Mouse (Mus musculus): Measurements from ENCODE around the gene 9330182L06Rik. TPM values are rescaled to one million over a fixed set of nuclear protein-coding genes. Genes with fewer than 3 reads are reported as not detected.

The 9330182L06Rik gene
- 4.2 and 4.7 TPM in 2 replicates for polyA plus RNA-seq (2014; fragmentation: Nextera tagmentation; extraction: Ambion mirVana)

DNA sequence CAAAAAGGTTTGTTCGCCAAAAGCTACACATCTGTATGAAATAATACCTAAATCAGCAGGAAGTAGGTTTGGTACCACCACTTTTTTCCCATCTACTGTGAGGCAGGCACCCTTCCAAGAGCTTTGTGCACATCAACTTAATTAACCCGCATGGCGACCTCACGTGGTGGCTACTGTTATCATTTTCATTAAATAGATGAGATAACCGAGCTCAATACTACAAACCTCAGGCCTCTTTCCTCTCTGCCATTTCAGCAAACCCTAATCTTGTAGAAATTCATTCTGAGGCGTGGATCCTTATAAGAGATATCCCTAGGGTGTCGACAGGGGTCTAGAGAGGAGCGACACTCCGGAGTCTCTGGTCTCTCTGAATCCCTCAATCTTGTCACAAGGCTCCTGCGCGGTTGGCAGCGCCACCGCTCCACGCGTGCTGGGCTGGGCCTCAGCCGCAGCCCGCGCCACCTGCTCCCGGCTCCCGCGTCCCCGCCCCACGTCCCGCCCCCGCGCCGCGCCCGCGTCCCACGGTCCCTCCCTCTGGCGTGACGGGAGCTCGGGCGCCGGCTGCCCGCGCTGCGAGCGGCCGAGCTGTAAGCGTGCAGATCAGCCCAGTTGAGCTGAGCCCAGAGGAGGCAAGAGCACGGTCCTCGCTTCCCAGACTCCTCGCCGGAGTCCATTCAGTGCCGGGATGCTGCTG, at the start of gene 9330182L06Rik:
9330182L06Rik (plus strand) TSS at position 533 of the 694 bp plus-strand sequence.
- Histone ChIP-seq H3K4me3 (ENCODE audit: low read depth, low read length) (peak within 1 kb of the TSS; percentile 61), H3K27me3 (replicated peaks; ENCODE audit: control insufficient read depth, insufficient read depth, low read length) (peaks cover 12% of the 10 kb centered on the region; the same call in 1 of the 2 replicates), H3K4me1 (replicated peaks; ENCODE audit: control insufficient read depth, insufficient read depth, low read length) (no peaks in the 10 kb centered on the region), H3K4me2 (ENCODE audit: low read length) (peak within 1 kb of the TSS; percentile 74), H3K9me3 (ENCODE audit: control insufficient read depth, low read length) (no peaks in the 10 kb centered on the region), H3K36me3 (ENCODE audit: control insufficient read depth, insufficient read depth, low read length) (no peaks in the 10 kb centered on the region), H3K27ac (ENCODE audit: low read depth) (no peak within 1 kb of the TSS), H3K9ac (ENCODE audit: low read length) (peak within 1 kb of the TSS; percentile 59)
- DNase-seq (ENCODE audit: low spot score) (peak; percentile 79), ATAC-seq (replicated peaks; ENCODE audit: low FRiP score, low TSS enrichment, low read depth) (peak; percentile 90)
- 1% methylated on average over 47 of the region's 47 CpGs for WGBS

DNA sequence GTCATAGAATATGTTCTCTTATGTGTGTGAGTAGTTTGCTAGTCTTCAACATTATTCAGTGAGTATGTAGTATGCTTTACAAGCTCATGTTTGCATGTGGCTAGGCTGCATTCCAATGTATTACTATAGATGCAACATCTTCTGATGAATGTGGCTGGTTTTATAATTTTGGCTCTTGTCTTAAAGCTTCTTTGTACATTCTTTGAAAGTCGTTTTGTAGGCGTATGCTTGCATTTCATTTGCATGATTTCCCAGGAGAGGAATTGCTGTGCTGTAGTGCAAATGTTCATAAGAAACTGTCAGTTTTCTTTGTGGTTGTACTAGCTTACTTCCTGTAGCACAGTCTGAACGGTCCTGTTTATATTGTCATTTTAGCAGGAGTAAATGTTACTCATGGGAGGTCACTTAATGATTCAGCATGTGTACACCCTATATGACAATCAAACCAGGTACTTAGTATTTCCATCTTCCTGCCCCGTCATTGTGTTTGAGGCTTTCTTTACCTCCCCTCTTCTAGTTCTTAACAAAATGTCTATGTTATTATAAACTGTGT, 38.4 kb upstream of the 9330182L06Rik start:
- DNase-seq (ENCODE audit: low spot score), result no peak
- ATAC-seq (replicated peaks; ENCODE audit: low FRiP score, low TSS enrichment, low read depth), result no peak
- no peak overlapping the region for H3K27ac ChIP-seq (ENCODE audit: low read depth)
- H3K4me3 ChIP-seq (ENCODE audit: low read depth, low read length), result no peak overlapping the region
- H3K36me3 ChIP-seq (ENCODE audit: control insufficient read depth, insufficient read depth, low read length), result no peaks in the 10 kb centered on the region
- H3K9me3 ChIP-seq (ENCODE audit: control insufficient read depth, low read length), result no peaks in the 10 kb centered on the region
- H3K27me3 ChIP-seq (replicated peaks; ENCODE audit: control insufficient read depth, insufficient read depth, low read length), result no peaks in the 10 kb centered on the region
- 67% methylated on average over 4 of the region's 4 CpGs for WGBS
- H3K9ac ChIP-seq (ENCODE audit: low read length), result no peak overlapping the region
- H3K4me1 ChIP-seq (replicated peaks; ENCODE audit: control insufficient read depth, insufficient read depth, low read length), result no peaks in the 10 kb centered on the region
- no peak overlapping the region for H3K4me2 ChIP-seq (ENCODE audit: low read length)

DNA sequence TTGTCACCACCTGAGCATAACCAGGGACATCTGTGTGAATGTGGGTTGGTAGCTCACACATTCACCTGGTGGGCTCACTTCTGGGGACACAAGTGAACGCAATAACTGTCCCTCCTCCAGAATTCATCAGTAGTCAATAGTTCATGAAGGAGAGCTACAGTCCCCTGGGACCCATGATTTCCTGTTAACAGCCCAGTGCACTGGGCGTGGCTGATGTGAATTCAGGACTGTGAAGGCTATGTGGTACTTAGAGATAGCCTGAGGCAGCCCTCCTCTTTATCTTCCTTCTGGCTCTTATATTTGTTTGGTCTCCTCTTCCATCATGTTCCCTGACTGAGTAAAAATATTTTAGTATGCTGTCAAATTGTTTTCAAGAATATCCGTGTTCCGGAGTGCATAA, 1.6 kb upstream of the 9330182L06Rik start:
- no peak for ATAC-seq (replicated peaks; ENCODE audit: low FRiP score, low TSS enrichment, low read depth)
- Histone ChIP-seq H3K4me1 (replicated peaks; ENCODE audit: control insufficient read depth, insufficient read depth, low read length) (no peaks in the 10 kb centered on the region), H3K27me3 (replicated peaks; ENCODE audit: control insufficient read depth, insufficient read depth, low read length) (peaks cover 12% of the 10 kb centered on the region; the same call in 1 of the 2 replicates), H3K9me3 (ENCODE audit: control insufficient read depth, low read length) (no peaks in the 10 kb centered on the region), H3K4me2 (ENCODE audit: low read length) (no peak overlapping the region), H3K4me3 (ENCODE audit: low read depth, low read length) (no peak overlapping the region), H3K27ac (ENCODE audit: low read depth) (no peak overlapping the region), H3K36me3 (ENCODE audit: control insufficient read depth, insufficient read depth, low read length) (no peaks in the 10 kb centered on the region), H3K9ac (ENCODE audit: low read length) (no peak overlapping the region)
- DNase-seq (ENCODE audit: low spot score), result no peak
- WGBS, result 68% methylated on average over 4 of the region's 4 CpGs

DNA sequence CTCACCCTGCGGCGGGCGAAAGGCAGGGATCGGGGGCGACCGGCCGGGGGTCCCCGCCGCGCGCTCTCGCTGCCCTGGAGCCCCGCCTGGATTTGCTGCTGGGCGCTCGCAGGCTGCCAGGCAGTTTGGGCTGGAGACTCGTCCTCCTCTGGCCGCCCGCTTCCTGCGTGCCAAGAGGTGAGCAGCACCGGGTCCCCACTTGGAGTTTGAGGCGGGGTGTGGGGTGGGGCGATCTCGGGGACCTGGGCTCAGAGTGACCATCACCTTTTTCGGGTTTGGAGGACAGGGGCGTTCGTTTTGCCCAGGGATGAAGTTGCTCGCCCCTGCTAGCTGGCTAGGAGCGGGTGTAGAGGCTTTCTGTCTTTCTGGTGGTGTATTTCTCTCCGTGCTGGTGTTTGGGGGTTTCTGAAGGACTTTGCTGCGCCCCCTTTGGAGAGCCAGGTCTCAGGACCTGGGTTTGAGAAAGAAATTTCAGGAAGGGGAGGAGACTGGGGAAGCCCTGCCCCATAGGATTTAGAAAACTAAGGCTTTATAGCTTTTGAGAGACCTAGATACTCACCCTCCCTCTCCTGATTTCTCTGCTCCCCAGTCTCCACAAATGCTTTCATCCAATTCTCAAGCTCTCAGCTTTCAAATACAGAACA, 484 bp downstream of the 9330182L06Rik start:
- peak; percentile 77 for DNase-seq (ENCODE audit: low spot score)

DNA sequence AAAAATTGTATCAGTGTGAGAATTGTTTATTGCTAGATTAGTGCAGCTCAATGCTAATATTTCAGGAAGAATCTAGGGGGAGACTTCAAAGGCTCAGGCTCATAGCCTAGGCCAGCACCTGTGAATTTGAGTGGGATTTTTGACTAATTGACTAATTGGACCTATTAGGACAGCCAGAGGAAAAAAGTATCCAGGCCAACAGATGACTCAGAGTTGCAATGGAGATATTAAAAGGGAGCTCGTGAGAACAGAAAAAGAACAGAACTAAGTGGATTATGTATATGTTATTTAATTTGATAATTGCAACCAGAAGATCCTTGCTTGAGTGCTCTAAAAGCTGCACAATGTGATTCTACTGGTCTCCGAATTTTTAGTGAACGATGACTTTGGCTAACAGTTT, 3.7 kb downstream of the 9330182L06Rik start:
- DNase-seq (ENCODE audit: low spot score), result no peak
- no peaks in the 10 kb centered on the region for H3K36me3 ChIP-seq (ENCODE audit: control insufficient read depth, insufficient read depth, low read length)
- no peaks in the 10 kb centered on the region for H3K9me3 ChIP-seq (ENCODE audit: control insufficient read depth, low read length)
- no peak for ATAC-seq (replicated peaks; ENCODE audit: low FRiP score, low TSS enrichment, low read depth)
- no peak overlapping the region for H3K27ac ChIP-seq (ENCODE audit: low read depth)
- 81% methylated on average over 3 of the region's 3 CpGs for WGBS
- H3K4me2 ChIP-seq (ENCODE audit: low read length), result no peak overlapping the region
- H3K4me1 ChIP-seq (replicated peaks; ENCODE audit: control insufficient read depth, insufficient read depth, low read length), result no peaks in the 10 kb centered on the region
- H3K27me3 ChIP-seq (replicated peaks; ENCODE audit: control insufficient read depth, insufficient read depth, low read length), result peaks cover 4% of the 10 kb centered on the region; the same call in 1 of the 2 replicates
- no peak overlapping the region for H3K4me3 ChIP-seq (ENCODE audit: low read depth, low read length)
- no peak overlapping the region for H3K9ac ChIP-seq (ENCODE audit: low read length)

More for the DNA sequence above, 484 bp downstream of the 9330182L06Rik start:
- peaks cover 12% of the 10 kb centered on the region; the same call in 1 of the 2 replicates for H3K27me3 ChIP-seq (replicated peaks; ENCODE audit: control insufficient read depth, insufficient read depth, low read length)
- H3K4me3 ChIP-seq (ENCODE audit: low read depth, low read length), result peak overlapping the region; percentile 61
- no peaks in the 10 kb centered on the region for H3K9me3 ChIP-seq (ENCODE audit: control insufficient read depth, low read length)
- ATAC-seq (replicated peaks; ENCODE audit: low FRiP score, low TSS enrichment, low read depth), result peak; percentile 73
- H3K27ac ChIP-seq (ENCODE audit: low read depth), result no peak overlapping the region
- peak overlapping the region; percentile 74 for H3K4me2 ChIP-seq (ENCODE audit: low read length)
- H3K4me1 ChIP-seq (replicated peaks; ENCODE audit: control insufficient read depth, insufficient read depth, low read length), result no peaks in the 10 kb centered on the region
- no peaks in the 10 kb centered on the region for H3K36me3 ChIP-seq (ENCODE audit: control insufficient read depth, insufficient read depth, low read length)
- H3K9ac ChIP-seq (ENCODE audit: low read length), result peak overlapping the region; percentile 59
- WGBS, result 1% methylated on average over 30 of the region's 30 CpGs

DNA sequence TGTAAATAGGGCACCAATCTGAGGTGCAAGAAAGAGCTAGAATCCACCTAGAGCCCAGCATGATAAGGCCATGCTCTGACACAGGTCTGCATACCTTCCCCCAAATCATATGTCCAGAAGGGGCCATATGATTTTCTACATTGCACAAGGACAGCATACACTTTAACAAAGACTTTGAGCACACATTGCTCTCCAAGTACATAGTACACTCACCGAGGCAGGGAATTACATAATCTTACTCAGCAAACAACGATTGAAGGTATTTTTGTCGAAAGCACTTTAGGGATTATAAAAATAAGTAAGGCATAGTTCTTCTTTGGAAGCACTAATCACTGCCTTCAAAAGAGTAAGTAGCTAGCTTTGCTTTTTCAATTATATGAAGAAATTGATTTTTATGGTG, 7.1 kb downstream of the 9330182L06Rik start:
- ATAC-seq (replicated peaks; ENCODE audit: low FRiP score, low TSS enrichment, low read depth) (no peak), DNase-seq (ENCODE audit: low spot score) (no peak)
- 85% methylated on average over 3 of the region's 3 CpGs for WGBS
- Histone ChIP-seq H3K9me3 (ENCODE audit: control insufficient read depth, low read length) (no peaks in the 10 kb centered on the region), H3K4me1 (replicated peaks; ENCODE audit: control insufficient read depth, insufficient read depth, low read length) (no peaks in the 10 kb centered on the region), H3K27me3 (replicated peaks; ENCODE audit: control insufficient read depth, insufficient read depth, low read length) (no peaks in the 10 kb centered on the region), H3K4me3 (ENCODE audit: low read depth, low read length) (no peak overlapping the region), H3K36me3 (ENCODE audit: control insufficient read depth, insufficient read depth, low read length) (no peaks in the 10 kb centered on the region), H3K4me2 (ENCODE audit: low read length) (no peak overlapping the region), H3K9ac (ENCODE audit: low read length) (no peak overlapping the region), H3K27ac (ENCODE audit: low read depth) (no peak overlapping the region)

DNA sequence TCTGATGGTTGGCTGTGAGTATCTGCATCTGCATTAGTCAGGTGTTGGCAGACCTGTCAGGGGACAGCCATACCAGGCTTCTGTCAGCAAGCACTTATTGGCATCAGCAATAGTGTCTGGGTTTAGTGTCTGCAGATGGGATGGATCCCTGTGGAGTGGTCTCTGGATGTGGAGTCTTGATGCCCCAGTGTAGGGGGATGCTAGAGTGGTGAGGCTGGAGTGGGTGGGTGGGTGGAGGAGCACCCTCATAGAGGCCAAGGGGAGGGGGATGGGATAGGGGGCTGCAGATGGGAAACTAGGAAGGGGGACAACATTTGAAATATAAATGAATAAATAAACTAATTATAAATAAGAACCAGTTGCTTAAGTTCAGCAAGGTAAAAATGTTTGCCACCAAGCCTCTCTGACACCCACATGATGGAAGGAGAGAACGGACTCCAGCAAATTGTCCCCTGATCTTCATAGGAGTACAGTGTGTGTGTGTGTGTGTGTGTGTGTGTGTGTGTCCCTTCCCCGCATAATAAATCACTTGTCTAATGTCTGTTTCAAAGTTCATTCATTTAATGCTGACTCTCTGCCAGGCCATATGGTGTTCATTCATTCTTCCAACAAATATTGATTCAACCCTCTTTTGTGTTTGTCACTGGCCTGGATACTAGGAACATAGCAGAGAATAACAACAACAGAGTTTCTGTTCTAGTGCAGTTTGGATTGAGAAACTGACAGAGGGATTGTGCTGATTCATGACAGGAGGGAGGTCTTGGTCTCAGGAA, 30.0 kb downstream of the 9330182L06Rik start:
- Histone ChIP-seq H3K27ac (ENCODE audit: low read depth) (no peak overlapping the region), H3K9ac (ENCODE audit: low read length) (no peak overlapping the region), H3K36me3 (ENCODE audit: control insufficient read depth, insufficient read depth, low read length) (no peaks in the 10 kb centered on the region), H3K4me1 (replicated peaks; ENCODE audit: control insufficient read depth, insufficient read depth, low read length) (no peaks in the 10 kb centered on the region), H3K4me3 (ENCODE audit: low read depth, low read length) (no peak overlapping the region), H3K4me2 (ENCODE audit: low read length) (no peak overlapping the region), H3K27me3 (replicated peaks; ENCODE audit: control insufficient read depth, insufficient read depth, low read length) (no peaks in the 10 kb centered on the region), H3K9me3 (ENCODE audit: control insufficient read depth, low read length) (no peaks in the 10 kb centered on the region)
- 80% methylated on average over 2 of the region's 2 CpGs for WGBS
- ATAC-seq (replicated peaks; ENCODE audit: low FRiP score, low TSS enrichment, low read depth), result no peak
- no peak for DNase-seq (ENCODE audit: low spot score)

DNA sequence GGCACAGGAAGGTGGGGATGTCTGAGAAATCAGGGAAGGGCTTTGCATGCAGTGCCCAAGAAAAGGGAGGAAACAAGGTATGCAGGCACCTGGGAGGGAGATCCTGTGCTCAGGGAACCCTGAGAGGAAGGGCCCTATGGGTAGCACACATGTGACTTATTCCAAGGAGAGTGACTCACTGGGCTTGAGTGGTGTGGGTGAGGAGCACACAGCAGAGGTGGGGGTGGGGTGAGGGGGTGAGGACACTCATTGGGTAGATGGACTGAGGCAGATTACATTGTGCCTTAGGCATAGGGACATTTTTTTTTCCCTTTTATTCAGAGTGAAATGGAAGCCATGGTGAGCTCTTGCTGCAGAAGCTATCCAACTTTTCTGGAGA, 30.6 kb downstream of the 9330182L06Rik start:
- Histone ChIP-seq H3K9ac (ENCODE audit: low read length) (no peak overlapping the region), H3K36me3 (ENCODE audit: control insufficient read depth, insufficient read depth, low read length) (no peaks in the 10 kb centered on the region), H3K4me1 (replicated peaks; ENCODE audit: control insufficient read depth, insufficient read depth, low read length) (no peaks in the 10 kb centered on the region), H3K9me3 (ENCODE audit: control insufficient read depth, low read length) (no peaks in the 10 kb centered on the region), H3K4me2 (ENCODE audit: low read length) (no peak overlapping the region), H3K4me3 (ENCODE audit: low read depth, low read length) (no peak overlapping the region), H3K27ac (ENCODE audit: low read depth) (no peak overlapping the region), H3K27me3 (replicated peaks; ENCODE audit: control insufficient read depth, insufficient read depth, low read length) (no peaks in the 10 kb centered on the region)
- ATAC-seq (replicated peaks; ENCODE audit: low FRiP score, low TSS enrichment, low read depth) (no peak), DNase-seq (ENCODE audit: low spot score) (no peak)
